Mouse (Mus musculus): ENCODE measurements around the gene Sh3bgrl.
A peak's percentile ranks its signal among the peaks of the same experiment; 100 is the strongest.
"Not testable (repeated sequence)": the region's sequence is repeated elsewhere in the genome, so short reads cannot be mapped to it uniquely, and the experiment has no call there.

Gene Sh3bgrl

GRCm38 (mm10) chrX:109095245-109096242 lies at the start of gene Sh3bgrl:
Gene Sh3bgrl (plus strand): TSS chrX:109095365.
- DNase-seq (ENCODE audit: low spot score in 2 of 2), result peak; percentile 39 to 65

GRCm38 (mm10) chrX:109047773-109048172 lies 47.4 kb upstream of the Sh3bgrl start:
- DNase-seq (ENCODE audit: low spot score in 2 of 2), result no peak

- no peak for DNase-seq (ENCODE audit: low spot score in 2 of 2)
Measured at GRCm38 (mm10) chrX:109071719-109072118, 23.4 kb upstream of the Sh3bgrl start.

- no peak for DNase-seq (ENCODE audit: low spot score in 2 of 2)
Measured at GRCm38 (mm10) chrX:109075716-109076115, 19.4 kb upstream of the Sh3bgrl start.

- peak in 1 of 2 experiments; percentile 15 for DNase-seq (ENCODE audit: low spot score in 2 of 2)
Measured at GRCm38 (mm10) chrX:109076355-109076754, 18.8 kb upstream of the Sh3bgrl start.

GRCm38 (mm10) chrX:109079354-109079753 lies 15.8 kb upstream of the Sh3bgrl start:
- DNase-seq (ENCODE audit: low spot score in 2 of 2), result not testable (repeated sequence)

- no peak for DNase-seq (ENCODE audit: low spot score in 2 of 2)
Measured at GRCm38 (mm10) chrX:109087073-109087472, 8.1 kb upstream of the Sh3bgrl start.

- DNase-seq (ENCODE audit: low spot score in 2 of 2), result no peak
Measured at GRCm38 (mm10) chrX:109094800-109095199, 365 bp upstream of the Sh3bgrl start.

GRCm38 (mm10) chrX:109098511-109098910 lies 3.3 kb downstream of the Sh3bgrl start:
- DNase-seq (ENCODE audit: low spot score in 2 of 2), result no peak

GRCm38 (mm10) chrX:109100441-109100840 lies 5.3 kb downstream of the Sh3bgrl start:
- no peak for DNase-seq (ENCODE audit: low spot score in 2 of 2)

GRCm38 (mm10) chrX:109108117-109108805 lies 13.1 kb downstream of the Sh3bgrl start:
- DNase-seq (ENCODE audit: low spot score in 2 of 2), result no peak

- DNase-seq (ENCODE audit: low spot score in 2 of 2), result no peak
Measured at GRCm38 (mm10) chrX:109112885-109113284, 17.7 kb downstream of the Sh3bgrl start.

- no peak for DNase-seq (ENCODE audit: low spot score in 2 of 2)
Measured at GRCm38 (mm10) chrX:109113401-109114280, 18.5 kb downstream of the Sh3bgrl start.

GRCm38 (mm10) chrX:109119829-109120826 lies 25.0 kb downstream of the Sh3bgrl start:
- DNase-seq (ENCODE audit: low spot score in 2 of 2), result no peak

- DNase-seq (ENCODE audit: low spot score in 2 of 2), result no peak
Measured at GRCm38 (mm10) chrX:109121161-109121560, 26.0 kb downstream of the Sh3bgrl start.

GRCm38 (mm10) chrX:109122670-109123069 lies 27.5 kb downstream of the Sh3bgrl start:
- DNase-seq (ENCODE audit: low spot score in 2 of 2), result no peak

- DNase-seq (ENCODE audit: low spot score in 2 of 2), result no peak
Measured at GRCm38 (mm10) chrX:109123762-109124161, 28.6 kb downstream of the Sh3bgrl start.

- no peak for DNase-seq (ENCODE audit: low spot score in 2 of 2)
Measured at GRCm38 (mm10) chrX:109126847-109127246, 31.7 kb downstream of the Sh3bgrl start.

- no peak for DNase-seq (ENCODE audit: low spot score in 2 of 2)
Measured at GRCm38 (mm10) chrX:109127551-109128088, 32.5 kb downstream of the Sh3bgrl start.

GRCm38 (mm10) chrX:109130066-109130465 lies 34.9 kb downstream of the Sh3bgrl start:
- DNase-seq (ENCODE audit: low spot score in 2 of 2), result no peak
